Mouse (Mus musculus): ENCODE measurements at regions not wholly inside any gene's neighbourhood (a gene's known extent, or its start where the extent isn't known, plus 50 kb on each side); places are given as distances from the start of the nearest gene placed in this dataset.

GRCm38 (mm10) chr11:55772107-55772506 lies 164.1 kb upstream of the Glra1 start:
- TF ChIP-seq CTCF (IDR thresholded peaks at IDR 0.05; ENCODE audit: extremely low read depth, insufficient read depth, low read length) = no peak
- TF ChIP-seq POLR2A (IDR thresholded peaks at IDR 0.05; ENCODE audit: extremely low read depth, insufficient read depth, low read length) = no peak

Data from cortical plate, adult 2 months (tissue).